Mouse (Mus musculus) heart, adult 2 months (tissue): Measurements from ENCODE around the gene Appl1.

Experiments used
- CTCF ChIP-seq: fragments of 200-600 bp; IDR thresholded peaks from 2 replicates; pipeline ENCODE4 v1.8.1; 2022; ENCODE audit warnings: antibody characterized with exemption, mild to moderate bottlenecking, moderate library complexity
- EP300 ChIP-seq: fragments of 200-500 bp; IDR thresholded peaks from 2 replicates; pipeline ENCODE4 v1.6.1; 2011; ENCODE audit warnings: low read depth, low read length, control low read depth; ENCODE audit not compliant: insufficient read depth
- POLR2A ChIP-seq: fragments of 200-500 bp; IDR thresholded peaks from 2 replicates; pipeline ENCODE4 v1.6.1; 2011; ENCODE audit warnings: mild to moderate bottlenecking, low read depth, low read length, control low read depth; ENCODE audit not compliant: insufficient read depth

DNA sequence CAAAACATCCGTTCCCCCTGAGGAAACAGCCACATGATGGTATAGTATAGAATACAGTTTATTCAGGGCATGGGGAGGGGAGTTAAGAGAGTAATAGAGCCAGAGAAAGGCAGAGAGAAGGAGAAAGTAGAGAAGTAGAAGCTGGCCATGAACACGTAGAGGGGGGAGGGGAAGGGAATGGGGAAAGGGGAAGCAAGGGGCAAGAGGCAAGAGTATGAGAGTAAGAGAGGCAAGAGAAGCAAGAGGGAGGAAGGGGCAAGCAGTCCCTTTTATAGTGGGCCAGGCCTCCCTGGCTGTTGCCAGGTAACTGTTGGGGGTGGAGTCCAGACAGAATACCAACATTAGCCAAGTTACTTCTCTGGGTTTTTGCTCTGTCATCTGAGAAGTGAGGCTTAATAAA lies 6.5 kb upstream of the Appl1 start:
- TF ChIP-seq EP300 (no peak), POLR2A (no peak), CTCF (no peak)
